Mouse (Mus musculus): ENCODE results near the gene Myocd. TPM values are rescaled to one million over a fixed set of nuclear protein-coding genes. Genes with fewer than 3 reads are reported as not detected.

Gene Myocd
- polyA plus RNA-seq, 1 experiment: 0.04 TPM

DNA sequence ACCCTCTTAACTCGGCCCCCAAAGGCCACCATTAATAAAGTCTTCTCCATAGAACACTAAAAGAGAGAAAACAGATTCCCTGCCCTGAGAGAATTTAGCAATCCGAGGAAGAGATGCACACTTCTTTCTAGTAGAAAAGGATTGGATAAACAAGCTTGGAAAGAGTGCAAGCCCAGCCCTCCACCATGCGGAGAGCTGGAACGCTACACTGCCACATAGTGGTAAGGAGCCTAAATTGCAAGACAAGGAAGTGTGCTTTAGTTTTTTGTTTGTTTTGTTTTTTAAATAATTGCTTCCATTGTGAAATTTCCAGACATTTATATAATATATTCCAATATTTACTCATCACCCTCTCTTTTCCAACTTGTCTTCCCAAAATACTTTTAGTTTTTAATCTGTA, 140.7 kb downstream of the Myocd start:
- TF ChIP-seq POLR2A (IDR thresholded peaks at IDR 0.05; ENCODE audit: insufficient read length, low read depth): no peak
- no peak for TF ChIP-seq POLR2AphosphoS2 (IDR thresholded peaks at IDR 0.05; ENCODE audit: insufficient read length, low read depth)
- no peak for TF ChIP-seq MYOG (IDR thresholded peaks at IDR 0.05; ENCODE audit: control insufficient read depth in 1 of 3, insufficient read depth in 1 of 3, insufficient read length in 2 of 3, low read depth in 2 of 3)
- no peak for TF ChIP-seq MAX (IDR thresholded peaks at IDR 0.05; ENCODE audit: low read depth)
- no peak for TF ChIP-seq CEBPB (IDR thresholded peaks at IDR 0.05; ENCODE audit: insufficient read depth, poor library complexity, severe bottlenecking)
- no peak for TF ChIP-seq TCF12 (IDR thresholded peaks at IDR 0.05; ENCODE audit: insufficient read depth, poor library complexity, severe bottlenecking)
- no peak for TF ChIP-seq REST (IDR thresholded peaks at IDR 0.05; ENCODE audit: insufficient read depth, insufficient read length)
- no peak for TF ChIP-seq MYOD1 (IDR thresholded peaks at IDR 0.05; ENCODE audit: control insufficient read depth in 1 of 3, insufficient read length in 2 of 3, low read depth in 2 of 3)
- TF ChIP-seq USF1 (IDR thresholded peaks at IDR 0.05; ENCODE audit: low read depth): no peak
- no peak for TF ChIP-seq E2F4 (IDR thresholded peaks at IDR 0.05; ENCODE audit: insufficient read depth)
- TF ChIP-seq TCF3 (IDR thresholded peaks at IDR 0.05; ENCODE audit: insufficient read length, low read depth): no peak
- no peak for TF ChIP-seq SRF (IDR thresholded peaks at IDR 0.05; ENCODE audit: control insufficient read depth, insufficient read length, low read depth)
- no peaks in the 10 kb centered on the region for H3K27me3 ChIP-seq (ENCODE audit: control insufficient read depth, insufficient read depth, insufficient read length)
- H3K4me3 ChIP-seq: no peak overlapping the region
- no peak overlapping the region for H3K4me2 ChIP-seq (ENCODE audit: low read depth)
- no peaks in the 10 kb centered on the region for H3K36me3 ChIP-seq (ENCODE audit: control insufficient read depth, insufficient read depth)
- H3ac ChIP-seq (ENCODE audit: control insufficient read depth, insufficient read length): no peak overlapping the region
- no peaks in the 10 kb centered on the region for H3K79me2 ChIP-seq (ENCODE audit: control insufficient read depth, insufficient read depth)

DNA sequence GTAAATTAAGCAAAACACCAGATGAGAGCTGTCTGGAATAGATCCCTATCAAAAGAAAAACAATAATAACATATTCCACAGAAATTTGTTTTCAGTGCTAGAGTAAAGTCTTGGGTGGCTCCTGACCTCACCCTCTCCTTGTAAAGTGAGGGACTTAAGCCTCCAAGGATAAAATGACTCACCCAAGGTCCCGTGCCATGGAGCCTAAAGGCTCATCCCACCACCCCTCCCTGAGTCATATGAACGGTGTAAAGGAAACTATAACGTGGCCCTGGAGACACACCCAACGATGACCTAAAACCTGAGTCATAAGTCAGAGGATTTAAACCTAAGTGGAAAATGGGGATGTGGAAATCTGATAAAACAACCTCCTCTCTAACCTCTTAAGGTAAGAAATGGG, 141.1 kb downstream of the Myocd start:
- Histone ChIP-seq H3K36me3 (ENCODE audit: control insufficient read depth, insufficient read depth) (no peaks in the 10 kb centered on the region), H3ac (ENCODE audit: control insufficient read depth, insufficient read length) (no peak overlapping the region), H3K4me3 (no peak overlapping the region), H3K79me2 (ENCODE audit: control insufficient read depth, insufficient read depth) (no peaks in the 10 kb centered on the region), H3K4me2 (ENCODE audit: low read depth) (no peak overlapping the region), H3K27me3 (ENCODE audit: control insufficient read depth, insufficient read depth, insufficient read length) (no peaks in the 10 kb centered on the region)
- TF ChIP-seq TCF3 (IDR thresholded peaks at IDR 0.05; ENCODE audit: insufficient read length, low read depth): no peak
- TF ChIP-seq MYOD1 (IDR thresholded peaks at IDR 0.05; ENCODE audit: control insufficient read depth in 1 of 3, insufficient read length in 2 of 3, low read depth in 2 of 3): no peak
- no peak for TF ChIP-seq MYOG (IDR thresholded peaks at IDR 0.05; ENCODE audit: control insufficient read depth in 1 of 3, insufficient read depth in 1 of 3, insufficient read length in 2 of 3, low read depth in 2 of 3)
- TF ChIP-seq E2F4 (IDR thresholded peaks at IDR 0.05; ENCODE audit: insufficient read depth): no peak
- TF ChIP-seq SRF (IDR thresholded peaks at IDR 0.05; ENCODE audit: control insufficient read depth, insufficient read length, low read depth): no peak
- no peak for TF ChIP-seq POLR2AphosphoS2 (IDR thresholded peaks at IDR 0.05; ENCODE audit: insufficient read length, low read depth)
- no peak for TF ChIP-seq REST (IDR thresholded peaks at IDR 0.05; ENCODE audit: insufficient read depth, insufficient read length)
- no peak for TF ChIP-seq POLR2A (IDR thresholded peaks at IDR 0.05; ENCODE audit: insufficient read length, low read depth)
- TF ChIP-seq USF1 (IDR thresholded peaks at IDR 0.05; ENCODE audit: low read depth): no peak
- TF ChIP-seq MAX (IDR thresholded peaks at IDR 0.05; ENCODE audit: low read depth): no peak
- TF ChIP-seq CEBPB (IDR thresholded peaks at IDR 0.05; ENCODE audit: insufficient read depth, poor library complexity, severe bottlenecking): no peak
- TF ChIP-seq TCF12 (IDR thresholded peaks at IDR 0.05; ENCODE audit: insufficient read depth, poor library complexity, severe bottlenecking): no peak

GRCm38 (mm10) chr11:65126566-65126965, 143.2 kb downstream of the Myocd start:
- no peaks in the 10 kb centered on the region for H3K36me3 ChIP-seq (ENCODE audit: control insufficient read depth, insufficient read depth)
- no peaks in the 10 kb centered on the region for H3K79me2 ChIP-seq (ENCODE audit: control insufficient read depth, insufficient read depth)
- no peak overlapping the region for H3K4me3 ChIP-seq
- no peak overlapping the region for H3ac ChIP-seq (ENCODE audit: control insufficient read depth, insufficient read length)
- no peaks in the 10 kb centered on the region for H3K27me3 ChIP-seq (ENCODE audit: control insufficient read depth, insufficient read depth, insufficient read length)
- H3K4me2 ChIP-seq (ENCODE audit: low read depth): no peak overlapping the region
- TF ChIP-seq REST (IDR thresholded peaks at IDR 0.05; ENCODE audit: insufficient read depth, insufficient read length) (no peak), MYOD1 (IDR thresholded peaks at IDR 0.05; ENCODE audit: control insufficient read depth in 1 of 3, insufficient read length in 2 of 3, low read depth in 2 of 3) (no peak)

Other genes starting within 250 kb of the Myocd start
- gene 1700086D15Rik, start 110.1 kb downstream of the Myocd start, polyA plus RNA-seq (2012; fragmentation: generic; extraction: Trizol): not detected
- gene Arhgap44, start 107.0 kb downstream of the Myocd start, polyA plus RNA-seq (2012; fragmentation: generic; extraction: Trizol): 7.5 TPM